Mouse (Mus musculus) embryonic facial prominence, embryonic 15.5 days (tissue): ENCODE data around the gene Mta1. TPM values are rescaled to one million over a fixed set of nuclear protein-coding genes. Genes with fewer than 3 reads are reported as not detected.

ENCODE experiments used
- ATAC-seq: fragments of 200-750 bp; cut with Nextera tagmentation; 2 replicates; pipeline ENCODE4 v1.8.0; 2017; ENCODE audit warnings: low read depth, moderate TSS enrichment; ENCODE audit not compliant: insufficient number of reproducible peaks, low FRiP score, low TSS enrichment
- H3K27ac ChIP-seq: fragments of 300-500 bp; sonication (generic); replicated peaks from 2 replicates; pipeline ENCODE4 v1.5.1; 2015; ENCODE audit warnings: mild to moderate bottlenecking, inconsistent platforms
- H3K27me3 ChIP-seq: fragments of 300-500 bp; sonication (generic); 2 replicates; pipeline ENCODE4 v1.6.1; 2015; ENCODE audit warnings: inconsistent platforms
- H3K36me3 ChIP-seq: fragments of 300-500 bp; sonication (generic); 2 replicates; pipeline ENCODE4 v1.6.1; 2015; ENCODE audit warnings: mild to moderate bottlenecking, inconsistent platforms
- H3K4me1 ChIP-seq: fragments of 300-500 bp; sonication (generic); 2 replicates; pipeline ENCODE4 v1.6.1; 2015; ENCODE audit warnings: inconsistent platforms
- H3K4me2 ChIP-seq: fragments of 300-500 bp; sonication (generic); replicated peaks from 2 replicates; pipeline ENCODE4 v1.6.1; 2015; ENCODE audit warnings: mild to moderate bottlenecking, inconsistent platforms
- H3K4me3 ChIP-seq: fragments of 300-500 bp; sonication (generic); replicated peaks from 2 replicates; pipeline ENCODE4 v1.5.1; 2015; ENCODE audit warnings: mild to moderate bottlenecking, inconsistent platforms
- H3K9ac ChIP-seq: fragments of 300-500 bp; sonication (generic); 2 replicates; pipeline ENCODE4 v1.6.1; 2015; ENCODE audit warnings: inconsistent platforms
- H3K9me3 ChIP-seq: fragments of 300-500 bp; sonication (generic); replicated peaks from 2 replicates; pipeline ENCODE4 v1.6.1; 2016; ENCODE audit warnings: inconsistent platforms
- WGBS: fragments of 180-500 bp; shearing (Covaris S2); methylation state at CpG from one replicate; pipeline ENCODE4 v1.1.7; 2015; 5-methylcytosine and 5-hydroxymethylcytosine counted together
- polyA plus RNA-seq: library from polyadenylated mRNA; unstranded; fragments of >200 nt; fragmentation: Nextera tagmentation; extraction: Ambion mirVana; gene quantifications from 2 replicates; pipeline ENCODE4 v1.2.1, GENCODE M21; 2015

The Mta1 gene
- polyA plus RNA-seq, result 14.7 and 15.6 TPM in 2 replicates

- Histone ChIP-seq H3K27me3 (no peaks in the 10 kb centered on the region), H3K27ac (peak within 1 kb of the TSS; percentile 82), H3K4me1 (peaks cover 43% of the 10 kb centered on the region), H3K9me3 (no peaks in the 10 kb centered on the region), H3K4me2 (peak within 1 kb of the TSS; percentile 87), H3K9ac (peak within 1 kb of the TSS; percentile 93), H3K4me3 (peak within 1 kb of the TSS; percentile 98), H3K36me3 (peaks cover under 1% of the 10 kb centered on the region; the same call in 1 of the 2 replicates)
- 2% methylated on average over 20 of the region's 53 CpGs for WGBS
- ATAC-seq, result peak; percentile 78
These were observed at the start of gene Mta1 for GRCm38 (mm10) chr12:113097749-113098281. Gene Mta1 (plus strand): TSS chr12:113098278.

GRCm38 (mm10) chr12:113049836-113050235 is 48.2 kb upstream of the Mta1 start:
- Histone ChIP-seq H3K9me3 (no peaks in the 10 kb centered on the region), H3K9ac (no peak overlapping the region), H3K27ac (no peak overlapping the region), H3K27me3 (no peaks in the 10 kb centered on the region), H3K36me3 (peaks cover 53% of the 10 kb centered on the region), H3K4me1 (peaks cover 20% of the 10 kb centered on the region), H3K4me3 (no peak overlapping the region), H3K4me2 (no peak overlapping the region)
- ATAC-seq, result no peak
- 84% methylated on average over 9 of the region's 9 CpGs for WGBS

- H3K27me3 ChIP-seq, result no peaks in the 10 kb centered on the region
- H3K9me3 ChIP-seq, result no peaks in the 10 kb centered on the region
- 53% methylated on average over 12 of the region's 12 CpGs for WGBS
- no peak overlapping the region for H3K4me3 ChIP-seq
- peaks cover 19% of the 10 kb centered on the region for H3K4me1 ChIP-seq
- H3K36me3 ChIP-seq, result peaks cover 59% of the 10 kb centered on the region
- no peak overlapping the region for H3K9ac ChIP-seq
- no peak overlapping the region for H3K4me2 ChIP-seq
- ATAC-seq, result no peak
- H3K27ac ChIP-seq, result no peak overlapping the region; the same call in 1 of the 2 replicates
These were observed 47.4 kb upstream of the Mta1 start for GRCm38 (mm10) chr12:113050671-113051070.

- Histone ChIP-seq H3K36me3 (peaks cover 70% of the 10 kb centered on the region), H3K27ac (peak overlapping the region; percentile 73), H3K9me3 (no peaks in the 10 kb centered on the region), H3K27me3 (no peaks in the 10 kb centered on the region), H3K9ac (no peak overlapping the region), H3K4me3 (no peak overlapping the region), H3K4me1 (peaks cover 19% of the 10 kb centered on the region), H3K4me2 (no peak overlapping the region)
- 31% methylated on average over 9 of the region's 9 CpGs for WGBS
- ATAC-seq, result 0 out of 2 replicates have a peak, but pooled peaks have one; percentile 41
These were observed 46.3 kb upstream of the Mta1 start for GRCm38 (mm10) chr12:113051628-113052403.

GRCm38 (mm10) chr12:113056089-113056488 is 42.0 kb upstream of the Mta1 start:
- WGBS, result 84% methylated on average over 8 of the region's 8 CpGs
- H3K9ac ChIP-seq, result no peak overlapping the region
- no peak overlapping the region for H3K27ac ChIP-seq
- H3K36me3 ChIP-seq, result peaks cover 79% of the 10 kb centered on the region
- no peak overlapping the region for H3K4me2 ChIP-seq
- peaks cover 12% of the 10 kb centered on the region for H3K4me1 ChIP-seq
- H3K27me3 ChIP-seq, result no peaks in the 10 kb centered on the region
- no peaks in the 10 kb centered on the region for H3K9me3 ChIP-seq
- no peak for ATAC-seq
- no peak overlapping the region for H3K4me3 ChIP-seq

GRCm38 (mm10) chr12:113060178-113060577 is 37.9 kb upstream of the Mta1 start:
- Histone ChIP-seq H3K36me3 (peaks cover 84% of the 10 kb centered on the region), H3K4me3 (no peak overlapping the region), H3K27me3 (no peaks in the 10 kb centered on the region), H3K9ac (no peak overlapping the region), H3K9me3 (no peaks in the 10 kb centered on the region), H3K4me2 (no peak overlapping the region), H3K27ac (no peak overlapping the region), H3K4me1 (no peaks in the 10 kb centered on the region)
- WGBS, result 89% methylated on average over 5 of the region's 5 CpGs
- no peak for ATAC-seq

- H3K4me2 ChIP-seq, result no peak overlapping the region
- H3K4me1 ChIP-seq, result no peaks in the 10 kb centered on the region
- no peak overlapping the region for H3K27ac ChIP-seq
- no peak overlapping the region for H3K4me3 ChIP-seq
- 82% methylated on average over 9 of the region's 9 CpGs for WGBS
- ATAC-seq, result no peak
- no peaks in the 10 kb centered on the region for H3K9me3 ChIP-seq
- no peak overlapping the region for H3K9ac ChIP-seq
- no peaks in the 10 kb centered on the region for H3K27me3 ChIP-seq
- H3K36me3 ChIP-seq, result peaks cover 80% of the 10 kb centered on the region
These were observed 36.5 kb upstream of the Mta1 start for GRCm38 (mm10) chr12:113061606-113062005.

GRCm38 (mm10) chr12:113062201-113062600 is 35.9 kb upstream of the Mta1 start:
- H3K27ac ChIP-seq, result no peak overlapping the region
- no peaks in the 10 kb centered on the region for H3K9me3 ChIP-seq
- WGBS, result 83% methylated on average over 10 of the region's 10 CpGs
- no peak overlapping the region for H3K9ac ChIP-seq
- no peak overlapping the region for H3K4me3 ChIP-seq
- no peaks in the 10 kb centered on the region for H3K4me1 ChIP-seq
- H3K36me3 ChIP-seq, result peaks cover 78% of the 10 kb centered on the region
- H3K4me2 ChIP-seq, result no peak overlapping the region
- H3K27me3 ChIP-seq, result no peaks in the 10 kb centered on the region
- ATAC-seq, result 0 out of 2 replicates have a peak, but pooled peaks have one; percentile 7

- Histone ChIP-seq H3K9me3 (no peaks in the 10 kb centered on the region), H3K36me3 (peaks cover 79% of the 10 kb centered on the region), H3K4me3 (no peak overlapping the region), H3K4me1 (no peaks in the 10 kb centered on the region), H3K27ac (no peak overlapping the region), H3K27me3 (no peaks in the 10 kb centered on the region), H3K9ac (no peak overlapping the region), H3K4me2 (no peak overlapping the region)
- 96% methylated on average over 7 of the region's 7 CpGs for WGBS
- no peak for ATAC-seq
These were observed 34.4 kb upstream of the Mta1 start for GRCm38 (mm10) chr12:113063700-113064099.

- no peak overlapping the region for H3K4me3 ChIP-seq
- H3K4me2 ChIP-seq, result no peak overlapping the region
- no peak for ATAC-seq
- H3K9me3 ChIP-seq, result no peaks in the 10 kb centered on the region
- peaks cover 67% of the 10 kb centered on the region for H3K36me3 ChIP-seq
- H3K9ac ChIP-seq, result no peak overlapping the region
- H3K27ac ChIP-seq, result no peak overlapping the region
- H3K27me3 ChIP-seq, result no peaks in the 10 kb centered on the region
- 89% methylated on average over 7 of the region's 7 CpGs for WGBS
- H3K4me1 ChIP-seq, result 0 out of 2 replicates have a peak, but pooled peaks cover 1% of the 10 kb centered on the region
These were observed 30.1 kb upstream of the Mta1 start for GRCm38 (mm10) chr12:113068002-113068401.

GRCm38 (mm10) chr12:113069389-113069788 is 28.7 kb upstream of the Mta1 start:
- Histone ChIP-seq H3K9me3 (no peaks in the 10 kb centered on the region), H3K27ac (no peak overlapping the region), H3K4me3 (no peak overlapping the region), H3K4me2 (no peak overlapping the region), H3K9ac (no peak overlapping the region), H3K27me3 (no peaks in the 10 kb centered on the region), H3K4me1 (peaks cover 12% of the 10 kb centered on the region), H3K36me3 (peaks cover 57% of the 10 kb centered on the region)
- WGBS, result 96% methylated on average over 6 of the region's 6 CpGs
- no peak for ATAC-seq
